Mouse (Mus musculus) layer of hippocampus, postnatal 10 days (tissue): ENCODE measurements at regions not wholly inside any gene's neighbourhood (a gene's known extent, or its start where the extent isn't known, plus 50 kb on each side); places are given as distances from the start of the nearest gene placed in this dataset.
"Not testable (repeated sequence)": the region's sequence is repeated elsewhere in the genome, so short reads cannot be mapped to it uniquely, and the experiment has no call there.

ENCODE experiments used
- DNase-seq, 2 experiments: peaks; one replicate each; pipeline ENCODE4 v3.0.0; 2021; ENCODE audit warnings: low spot score in 2 of 2

DNA sequence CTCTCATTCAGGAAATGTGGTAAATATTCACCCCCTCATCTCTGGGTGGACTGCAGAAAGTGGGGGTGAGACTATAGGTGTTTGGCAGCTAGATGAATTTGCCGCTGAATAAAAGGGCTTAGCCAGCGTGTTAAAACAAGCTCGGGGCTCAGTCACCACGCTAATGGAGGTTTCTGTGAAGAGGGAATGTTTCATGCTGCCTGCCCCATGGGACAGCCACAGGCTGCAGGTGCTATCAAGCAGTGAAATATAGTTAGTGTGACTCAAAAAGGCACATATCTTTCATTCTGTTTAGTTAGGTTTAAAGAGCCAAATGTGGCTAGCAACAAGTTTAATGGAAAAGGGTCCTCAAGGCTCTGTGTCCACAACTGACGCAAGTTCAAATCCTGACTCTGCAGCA lies 121.5 kb downstream of the Zfp36l1 start:
- no peak for DNase-seq

DNA sequence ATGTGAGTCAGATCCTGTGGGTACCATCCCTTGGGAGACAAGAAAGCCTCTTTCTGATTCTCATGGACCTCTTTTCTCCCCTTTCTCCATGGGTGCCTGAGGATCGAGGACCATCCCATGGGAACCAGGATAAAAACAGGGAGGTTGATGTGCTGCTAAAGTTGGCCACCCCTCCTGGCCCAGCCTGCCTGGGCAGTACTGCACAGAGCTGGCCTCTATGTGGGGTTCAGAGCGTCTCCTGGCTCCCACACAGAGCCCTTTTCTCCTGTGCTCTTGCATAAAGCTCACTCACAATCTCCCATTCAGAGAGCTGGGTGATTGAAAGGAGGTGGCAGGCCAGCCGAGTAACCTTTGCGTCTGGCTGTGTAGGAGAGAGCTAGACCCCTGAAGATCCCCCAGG lies 122.1 kb downstream of the Zfp36l1 start:
- DNase-seq = peak; percentile 46 to 56

DNA sequence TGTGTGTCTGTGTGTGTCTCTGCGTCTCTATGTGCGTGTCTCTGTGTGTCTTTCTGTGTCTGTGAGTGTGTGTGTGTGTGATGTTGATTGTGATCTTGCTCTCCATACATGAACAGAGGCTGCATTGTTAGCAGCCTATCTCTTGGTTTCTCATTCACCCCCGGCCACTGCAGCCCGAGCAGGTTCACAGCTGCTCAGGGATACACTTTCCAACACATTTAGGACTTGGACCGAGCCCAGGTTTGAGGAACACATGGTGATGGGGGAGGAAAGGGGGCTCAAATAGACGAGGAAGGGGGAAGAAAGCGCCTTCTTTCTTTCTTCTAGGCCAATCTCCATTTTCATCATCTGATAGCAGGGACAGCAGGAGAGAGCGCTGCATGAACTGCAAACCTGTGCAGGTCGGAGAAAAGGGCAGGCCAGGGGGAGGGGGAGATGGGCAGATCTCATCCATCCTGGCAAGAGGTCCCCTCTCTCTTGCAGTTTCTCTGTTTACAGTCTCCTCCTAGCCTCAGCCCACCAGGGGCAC lies 123.2 kb downstream of the Zfp36l1 start:
- no peak for DNase-seq

DNA sequence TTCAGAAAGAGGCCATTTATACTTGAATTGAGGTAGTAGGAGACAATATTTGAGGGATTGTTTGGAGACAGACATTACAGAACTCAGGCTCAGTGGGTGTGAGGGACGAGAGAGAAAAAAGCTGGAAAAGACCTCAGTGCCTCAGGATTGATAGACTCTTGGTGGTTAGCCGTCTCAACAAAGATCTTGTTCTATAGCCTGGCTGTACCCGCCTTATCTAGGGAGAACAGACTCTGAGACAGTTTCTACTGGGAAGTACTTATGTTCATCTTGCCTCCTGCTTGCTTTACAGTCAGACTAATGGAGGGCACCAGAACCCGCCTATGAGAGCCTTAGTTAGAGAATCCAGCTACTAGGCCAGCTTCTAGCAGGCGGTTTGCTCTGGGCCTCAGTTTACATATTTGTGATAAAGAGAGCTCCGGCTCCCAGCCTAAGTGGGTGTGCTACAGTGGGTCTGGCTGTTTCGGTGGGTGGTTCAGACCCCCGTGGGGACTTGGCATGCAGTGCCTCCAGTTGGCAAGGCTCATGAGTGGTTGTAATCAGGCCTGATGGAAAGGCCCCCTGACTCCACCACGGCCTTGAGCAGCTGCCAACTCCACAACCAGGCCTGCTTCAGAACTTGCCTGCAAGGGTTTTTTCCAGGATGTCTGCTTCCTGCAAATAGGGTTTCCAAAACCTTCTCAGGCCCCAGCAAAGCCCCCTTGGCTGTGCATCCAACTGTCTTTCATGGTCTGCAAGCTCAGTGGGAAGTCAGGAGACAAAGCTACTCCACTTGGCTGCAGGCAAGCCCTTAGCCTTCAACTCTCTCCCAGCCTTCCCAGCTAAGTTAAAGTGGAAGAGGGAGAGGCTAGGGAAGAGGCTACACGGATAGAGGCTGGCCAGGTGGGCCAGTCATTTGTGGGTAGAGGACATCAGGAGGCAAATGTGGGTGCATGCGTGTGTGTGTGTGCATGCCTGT lies 124.1 kb downstream of the Zfp36l1 start:
- DNase-seq = no peak

DNA sequence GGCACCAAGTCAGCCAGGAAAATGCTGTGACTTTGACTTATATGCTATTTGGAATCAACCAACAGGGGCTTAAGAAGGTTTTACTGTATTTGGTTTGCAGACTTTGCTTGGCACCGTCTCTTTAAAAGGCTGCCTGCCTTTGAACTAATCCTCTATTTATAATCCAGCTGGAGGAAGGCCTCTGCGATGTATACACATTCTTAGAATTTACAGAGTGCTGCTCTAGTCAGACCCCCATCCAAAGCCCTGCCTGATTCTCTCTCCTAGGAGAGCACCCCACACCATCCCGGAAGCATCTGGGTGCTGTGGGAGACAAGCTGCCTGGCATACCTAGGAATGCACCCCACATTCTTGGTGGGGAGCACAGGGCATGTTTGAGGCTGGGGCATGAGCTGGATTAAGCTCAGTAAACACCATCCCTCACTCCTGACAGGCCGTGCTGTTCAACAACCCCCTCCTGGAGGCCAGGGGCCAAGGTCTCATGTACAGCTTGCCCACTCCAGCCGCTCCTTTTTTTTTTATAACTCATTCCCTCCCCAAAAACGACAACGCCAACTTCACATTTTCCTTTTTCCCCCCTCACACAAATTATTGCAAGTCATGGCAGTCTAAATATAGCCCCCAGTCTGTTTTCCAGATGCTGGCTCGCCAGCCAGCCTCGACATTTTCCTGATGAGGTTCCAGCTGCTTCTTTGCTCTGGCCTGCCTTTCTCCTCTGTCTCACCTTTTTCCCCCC lies 126.4 kb downstream of the Zfp36l1 start:
- DNase-seq = no peak

DNA sequence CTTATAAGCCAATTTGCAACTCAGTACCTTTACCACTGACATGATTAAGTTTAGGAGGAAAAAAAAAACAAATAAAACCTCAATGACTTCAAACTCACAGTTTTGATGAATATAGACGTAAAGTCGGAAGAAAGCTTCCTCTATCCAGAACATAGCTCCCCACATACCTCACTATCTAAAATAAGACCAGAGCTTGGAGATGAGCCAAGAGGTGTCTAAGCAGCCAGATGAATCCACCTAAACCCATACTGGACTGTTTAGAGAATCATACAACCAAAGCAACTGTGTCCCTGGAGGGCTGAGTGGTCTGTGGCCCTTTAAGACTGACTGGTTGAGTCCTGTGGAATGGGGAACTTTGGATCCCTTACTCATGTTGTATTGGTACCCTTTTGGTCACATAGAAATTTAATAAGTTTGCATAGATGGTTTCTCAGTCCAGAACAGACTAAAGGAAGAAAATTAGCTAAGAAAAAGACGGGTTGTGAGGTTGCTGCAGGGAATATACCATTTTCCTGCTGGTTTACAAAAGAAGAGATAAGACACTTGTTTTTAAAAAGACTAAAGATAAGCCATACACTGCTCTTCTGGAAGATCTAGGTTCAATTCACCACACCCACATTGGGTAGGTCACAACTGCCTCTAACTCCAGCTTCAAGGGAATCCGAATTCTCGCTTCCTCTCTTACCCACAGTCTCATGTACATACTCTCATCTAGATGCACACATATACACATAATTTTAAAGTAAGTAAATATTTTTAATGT lies 127.6 kb downstream of the Zfp36l1 start:
- no peak for DNase-seq

DNA sequence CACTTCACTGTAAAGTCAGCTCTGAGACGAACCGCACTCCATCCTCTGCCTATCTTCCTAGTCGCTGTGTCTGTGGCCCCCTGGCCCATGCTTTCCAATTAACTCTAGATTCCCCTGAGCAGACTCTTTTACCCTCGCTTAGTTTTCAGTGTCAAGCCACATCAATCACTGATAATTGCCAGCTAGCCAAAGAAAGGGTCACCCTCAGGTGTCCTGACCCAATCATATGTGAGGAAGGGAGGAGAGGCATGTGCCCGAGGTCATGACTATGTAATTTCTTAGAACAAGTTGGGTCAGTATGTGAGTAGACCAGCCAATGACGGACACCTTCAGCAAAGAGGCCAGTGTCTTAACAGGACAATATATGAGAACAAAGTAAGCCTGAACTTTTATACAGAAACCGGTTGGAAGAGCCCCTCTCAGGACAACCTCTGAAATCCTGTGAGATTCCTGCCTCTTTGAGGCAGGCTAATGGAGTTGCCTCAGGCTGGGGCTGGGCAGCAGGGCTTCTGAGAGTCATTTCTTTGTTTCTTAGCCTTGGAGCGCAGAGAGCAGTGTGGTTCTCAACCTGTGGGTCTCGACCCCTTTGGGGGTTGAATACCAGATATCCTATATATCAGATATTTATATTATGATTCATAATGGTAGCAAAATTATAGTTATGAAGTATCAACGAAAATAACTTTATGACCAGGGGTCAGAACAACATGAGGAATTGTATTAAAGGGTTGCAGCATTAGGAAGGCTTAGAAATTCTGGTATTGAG lies 128.6 kb downstream of the Zfp36l1 start:
- no peak for DNase-seq

DNA sequence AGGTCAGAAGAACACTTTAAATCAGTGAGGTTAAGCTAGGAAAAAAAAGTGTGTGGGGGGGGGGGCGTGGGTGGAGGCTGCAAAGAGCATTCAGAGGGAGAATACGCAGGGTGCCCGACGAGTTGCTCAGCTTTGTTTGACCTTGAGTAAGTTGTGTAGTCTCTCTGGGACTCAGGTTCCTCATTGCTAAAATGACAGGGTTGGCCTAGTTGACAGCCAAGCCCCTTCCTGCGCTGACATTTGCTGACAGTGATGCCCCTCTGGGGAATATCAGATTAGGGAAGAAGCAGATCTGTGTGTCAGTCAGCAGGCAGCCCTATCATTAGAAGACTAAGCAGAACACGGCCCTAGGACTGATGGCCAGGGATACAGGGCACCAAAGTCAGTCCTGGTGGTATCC lies 129.6 kb downstream of the Zfp36l1 start:
- no peak for DNase-seq

DNA sequence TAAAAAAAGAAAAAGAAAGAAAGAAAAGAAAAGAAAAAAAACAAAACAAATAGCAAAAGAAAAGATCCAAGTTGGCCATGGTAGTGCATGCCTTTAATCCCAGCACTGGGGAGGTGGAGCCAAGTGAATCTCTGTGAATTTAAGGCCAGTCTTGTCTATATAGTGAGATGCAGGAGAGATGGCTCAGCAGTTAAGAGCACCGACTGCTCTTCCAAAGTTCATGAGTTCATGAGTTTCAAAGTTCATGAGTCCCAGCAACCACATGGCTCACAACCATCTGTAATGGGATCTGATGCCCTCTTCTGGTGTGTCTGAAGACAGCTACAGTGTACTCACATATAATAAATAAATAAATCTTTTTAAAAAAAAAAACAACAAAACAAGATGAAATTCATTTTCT lies 130.3 kb downstream of the Zfp36l1 start:
- DNase-seq = not testable (repeated sequence)

DNA sequence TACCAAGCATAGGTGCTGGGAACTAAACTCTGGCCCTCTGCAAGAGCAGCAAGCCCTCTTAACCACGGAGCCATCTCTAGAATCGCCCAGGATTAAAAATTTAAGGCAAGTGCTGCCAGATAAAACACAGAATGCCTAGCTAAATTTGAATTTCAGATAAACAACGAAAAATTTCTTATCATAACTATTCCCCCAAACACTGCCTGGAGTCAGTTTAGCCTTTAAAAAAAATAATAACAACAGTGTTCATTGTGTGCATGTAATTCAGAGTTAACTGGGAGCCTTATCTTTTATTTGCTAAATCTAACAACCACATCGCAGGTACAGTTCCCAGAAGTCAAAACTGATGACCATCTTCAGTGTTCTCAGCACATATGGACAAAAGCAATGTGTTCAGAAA lies 132.1 kb downstream of the Zfp36l1 start:
- DNase-seq = no peak

DNA sequence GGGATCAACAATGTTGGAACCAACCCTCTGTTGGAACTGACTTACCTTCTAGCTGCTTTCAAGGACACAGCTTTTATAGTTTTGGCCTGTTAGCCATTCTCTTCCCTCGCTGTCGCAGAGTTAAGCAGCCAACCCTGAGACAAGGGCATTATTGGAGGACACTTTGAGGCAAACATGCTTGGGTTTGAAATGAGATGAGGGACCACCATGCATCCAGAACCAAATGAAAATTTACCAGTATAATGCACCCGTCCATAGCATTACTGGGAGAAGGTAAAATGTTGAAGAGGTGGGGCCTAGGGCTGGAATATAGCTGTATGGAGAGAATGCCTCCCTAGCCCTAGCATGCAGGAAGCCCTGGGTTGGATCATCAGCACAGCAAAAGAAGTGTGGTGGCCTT lies 135.7 kb downstream of the Zfp36l1 start:
- DNase-seq = no peak

DNA sequence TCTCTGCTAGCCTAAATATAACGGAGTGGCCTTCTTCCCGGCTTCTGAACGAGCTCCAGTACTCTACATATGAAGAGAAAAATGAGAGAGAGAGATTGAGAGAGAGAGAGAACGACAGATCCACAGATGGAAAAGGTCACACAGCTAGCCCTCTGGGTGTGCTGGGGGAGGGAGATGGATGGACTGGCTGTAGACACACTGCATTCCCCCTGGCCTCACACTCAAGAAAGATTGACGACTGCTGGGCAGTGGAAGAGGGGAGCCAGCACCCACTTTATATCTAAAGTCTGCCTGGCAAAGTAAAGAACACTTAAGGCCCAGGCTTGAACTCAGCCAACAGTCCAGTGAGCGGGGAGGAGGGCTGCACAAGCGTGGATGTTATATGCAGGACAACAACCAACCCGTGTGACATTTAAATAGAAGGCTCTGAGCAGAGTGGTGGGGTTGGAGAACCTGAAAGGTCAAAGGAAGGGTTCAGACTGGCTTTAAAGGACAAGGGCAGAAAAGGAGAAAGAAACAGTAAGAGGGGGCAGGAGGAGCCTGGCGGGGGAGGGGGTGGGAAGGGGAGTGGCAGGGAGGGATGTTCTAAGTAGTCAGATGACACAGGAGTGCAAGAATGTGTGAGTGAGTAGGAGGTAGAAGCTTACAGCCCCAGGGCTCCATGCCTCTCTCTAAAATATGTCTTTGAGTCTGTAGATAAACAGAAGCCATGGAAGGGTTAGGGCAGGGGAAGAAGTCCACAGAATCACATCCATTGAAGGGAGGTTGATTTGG lies 137.2 kb downstream of the Zfp36l1 start:
- no peak for DNase-seq

DNA sequence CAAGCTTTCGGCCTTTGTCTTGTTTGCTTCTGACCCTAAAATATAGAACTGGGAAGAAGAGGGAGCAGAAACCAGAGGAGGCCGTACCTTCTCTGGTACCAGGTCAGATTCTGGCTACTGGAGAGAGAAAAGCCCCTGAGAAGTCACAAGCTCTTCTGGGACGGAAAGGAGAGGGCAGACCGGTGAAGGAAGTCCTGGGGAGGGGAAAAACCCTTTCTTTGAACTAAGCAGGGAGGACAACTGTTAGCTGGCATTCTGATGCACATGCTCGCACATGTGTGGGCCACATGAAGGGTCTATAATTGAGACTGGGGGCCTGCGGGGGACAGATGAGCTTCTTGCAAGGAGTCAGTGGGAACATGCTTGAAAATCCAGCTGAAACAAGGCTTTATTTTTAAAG lies 137.8 kb downstream of the Zfp36l1 start:
- DNase-seq = no peak

DNA sequence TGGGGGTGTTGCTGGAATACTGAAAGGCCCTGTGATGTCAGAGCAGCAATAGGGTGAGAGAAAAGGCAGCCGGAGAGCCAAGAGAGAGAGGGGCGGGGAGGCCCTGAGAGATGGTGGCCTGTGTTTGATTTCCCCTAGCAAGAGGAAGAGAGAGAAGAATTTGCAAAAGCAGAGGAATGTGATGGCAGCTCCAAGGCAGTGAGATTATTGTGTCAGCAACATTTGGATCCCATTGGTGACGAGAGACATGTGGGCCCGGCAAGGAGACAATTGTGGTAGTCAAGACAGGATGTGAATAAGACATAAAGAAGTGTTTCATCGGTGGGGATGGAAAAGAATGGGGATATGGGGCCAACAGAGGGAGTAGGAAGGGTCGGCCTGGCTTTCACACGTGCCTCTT lies 138.3 kb downstream of the Zfp36l1 start:
- DNase-seq = peak in 1 of 2 experiments; percentile 9

DNA sequence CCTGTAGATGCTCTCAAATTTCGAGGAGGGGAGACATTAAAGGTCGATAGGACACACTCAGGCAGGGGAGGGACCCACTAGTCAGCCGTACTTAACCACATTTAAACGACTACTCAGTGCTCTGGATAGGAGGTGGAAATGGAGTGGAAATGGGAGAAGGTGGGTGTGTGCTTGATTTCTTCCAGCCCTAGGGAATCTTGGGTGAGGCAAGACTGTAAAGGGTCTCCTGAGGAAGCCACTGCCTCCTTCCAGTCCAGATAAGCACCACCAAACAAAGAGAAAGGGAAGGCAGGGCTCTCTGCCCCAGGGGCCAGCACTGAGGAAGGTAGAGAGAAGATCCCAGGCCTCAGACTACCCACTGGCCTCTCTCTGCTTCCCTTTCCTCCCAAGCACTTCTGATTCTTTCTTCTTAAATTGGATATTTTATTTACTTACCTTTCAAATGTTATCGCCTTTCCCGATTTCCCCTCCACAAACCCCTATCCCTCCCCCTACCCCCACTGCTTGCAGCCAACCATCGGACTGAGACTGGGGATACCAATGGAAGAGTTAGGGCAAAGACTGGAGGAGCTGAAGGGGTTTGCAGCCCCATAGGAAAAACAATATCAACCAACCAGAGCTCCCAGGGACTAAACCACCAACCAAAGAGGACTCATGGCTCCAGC lies 139.1 kb downstream of the Zfp36l1 start:
- no peak for DNase-seq

DNA sequence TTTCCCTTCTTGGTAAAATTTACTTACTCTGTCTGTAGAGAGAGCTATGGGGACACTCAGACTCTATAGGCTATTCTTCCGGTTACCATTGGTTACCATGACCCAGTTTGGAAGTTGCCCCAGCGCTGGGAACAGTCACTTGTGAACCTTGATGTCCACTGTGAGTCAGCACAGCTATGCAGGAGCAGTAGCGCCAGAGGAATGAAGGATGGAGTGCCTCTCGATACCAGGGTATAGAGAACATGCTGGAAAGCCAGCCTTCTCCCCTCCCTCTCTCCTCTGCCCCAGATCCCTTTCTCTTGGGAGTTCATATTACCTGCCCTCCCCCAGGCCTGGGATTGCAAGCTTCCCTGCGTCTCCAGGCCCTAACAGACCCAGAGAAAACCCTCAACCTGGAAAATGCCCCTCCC lies 141.8 kb downstream of the Zfp36l1 start:
- no peak for DNase-seq

DNA sequence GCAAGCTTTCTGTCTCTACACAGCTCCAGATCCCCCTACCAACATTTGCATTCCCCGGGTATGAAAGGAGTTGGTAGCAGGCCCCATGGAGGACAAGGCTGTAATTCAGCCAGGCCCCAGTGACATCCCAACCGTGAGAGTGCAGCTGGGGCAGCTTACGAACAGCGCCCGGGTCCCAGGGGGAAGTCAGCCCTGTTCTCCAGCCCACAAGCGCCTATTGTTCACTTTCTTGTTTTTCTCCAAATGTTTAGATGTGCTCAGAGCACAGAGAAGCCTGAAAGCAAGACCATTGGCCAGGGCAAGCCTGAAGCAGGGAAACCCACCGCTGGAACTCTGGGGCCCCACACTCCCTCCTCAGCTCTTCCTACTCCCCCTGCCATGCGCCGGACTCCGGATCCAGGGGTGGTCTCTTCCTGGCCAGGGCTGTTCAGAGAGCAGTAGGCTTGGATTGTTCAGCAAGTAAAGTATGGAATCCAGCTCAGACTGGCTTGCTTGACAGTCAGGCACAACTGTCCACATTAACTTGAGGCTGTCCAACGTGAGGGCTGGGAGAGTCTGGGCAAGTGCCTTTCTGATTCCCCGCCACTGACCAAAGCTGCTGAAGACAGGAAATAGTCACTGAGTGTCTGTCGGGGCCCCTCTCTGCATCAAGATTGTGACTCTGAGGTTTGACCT lies 142.4 kb downstream of the Zfp36l1 start:
- peak in 1 of 2 experiments; percentile 53 for DNase-seq

DNA sequence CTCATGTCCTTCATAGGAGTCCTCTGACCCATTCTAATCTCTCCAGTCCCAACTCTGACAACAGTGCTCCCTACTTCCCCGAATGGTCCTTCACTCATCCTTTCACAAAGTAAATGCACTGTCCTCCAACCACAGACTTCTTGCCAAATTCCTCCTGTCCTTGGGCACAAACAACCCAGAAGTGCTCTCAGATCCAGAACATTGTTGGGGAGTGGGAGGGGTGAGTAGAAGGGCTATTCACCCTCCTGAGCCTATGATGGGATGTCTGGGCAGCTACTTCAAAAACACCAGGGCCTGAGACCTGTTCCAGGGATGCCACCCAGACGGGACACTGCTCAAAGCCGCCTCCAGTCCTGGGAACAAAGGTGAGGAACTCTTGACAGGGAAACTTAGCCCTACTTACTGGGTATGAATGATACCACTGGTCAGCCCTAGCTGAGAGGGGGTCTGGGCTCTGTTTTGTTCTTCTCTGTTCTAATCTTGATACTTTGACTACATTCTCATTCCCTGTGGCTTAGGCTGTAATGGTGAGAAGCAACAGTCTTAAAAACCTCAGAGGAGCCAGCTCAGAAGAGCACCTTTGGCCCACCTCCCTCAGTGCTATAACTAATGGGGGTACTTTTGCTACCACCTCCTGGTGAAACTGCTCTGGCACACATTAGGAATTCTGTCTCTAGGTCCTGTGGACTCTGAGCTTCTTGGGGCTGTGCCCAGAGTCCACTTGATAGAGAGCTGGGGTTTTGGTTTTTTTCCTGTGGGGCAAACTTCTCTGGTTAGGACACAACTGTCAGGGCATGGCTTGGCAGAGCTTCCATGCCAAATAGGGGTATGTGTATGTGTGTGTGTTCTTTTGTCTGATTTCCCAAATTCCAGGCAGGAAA lies 143.2 kb downstream of the Zfp36l1 start:
- DNase-seq = peak; percentile 57 to 58
